Mouse (Mus musculus) ES-Bruce4 (cell line): ENCODE results near the gene Snx30. TPM values are rescaled to one million over a fixed set of nuclear protein-coding genes. Genes with fewer than 3 reads are reported as not detected.

Source experiments
- H3K27ac ChIP-seq: 2 replicates; pipeline ENCODE4 v1.5.1; 2012; ENCODE audit warnings: low read length, inconsistent platforms; ENCODE audit not compliant: insufficient read depth
- H3K27me3 ChIP-seq: 2 replicates; pipeline ENCODE4 v1.6.1; 2012; ENCODE audit warnings: mild to moderate bottlenecking, low read length, inconsistent platforms; ENCODE audit not compliant: control insufficient read depth, poor library complexity, insufficient read depth, severe bottlenecking
- H3K36me3 ChIP-seq: 2 replicates; pipeline ENCODE4 v1.6.1; 2012; ENCODE audit warnings: inconsistent platforms, mild to moderate bottlenecking, low read length, moderate library complexity; ENCODE audit not compliant: control insufficient read depth, poor library complexity, insufficient read depth, severe bottlenecking
- H3K4me1 ChIP-seq: one replicate; pipeline ENCODE4 v1.8.1; 2011; ENCODE audit warnings: low read length; ENCODE audit not compliant: control insufficient read depth, insufficient read depth
- H3K4me3 ChIP-seq: 2 replicates; pipeline ENCODE4 v1.5.1; 2011; ENCODE audit warnings: low read depth, mild to moderate bottlenecking, low read length
- H3K9ac ChIP-seq: 2 replicates; pipeline ENCODE4 v1.6.1; 2012; ENCODE audit warnings: low read depth, mild to moderate bottlenecking, inconsistent platforms; ENCODE audit not compliant: poor library complexity, severe bottlenecking
- H3K9me3 ChIP-seq: replicated peaks from 2 replicates; pipeline ENCODE4 v1.6.1; 2012; ENCODE audit warnings: mild to moderate bottlenecking, low read length, inconsistent platforms; ENCODE audit not compliant: control insufficient read depth, poor library complexity, insufficient read depth, severe bottlenecking
- CTCF ChIP-seq: IDR thresholded peaks from one replicate; pipeline ENCODE4 v1.8.1; 2011; ENCODE audit warnings: low read depth, low read length
- EP300 ChIP-seq: IDR thresholded peaks from 2 replicates; pipeline ENCODE4 v1.6.1; 2011; ENCODE audit warnings: low read depth, low read length; ENCODE audit not compliant: insufficient read depth
- POLR2A ChIP-seq: IDR thresholded peaks from one replicate; pipeline ENCODE4 v1.8.1; 2011; ENCODE audit warnings: low read length; ENCODE audit not compliant: insufficient read depth
- polyA plus RNA-seq: library from polyadenylated mRNA; stranded (reverse); fragments of >200 nt; gene quantifications from 2 replicates; pipeline ENCODE4 v1.2.4, GENCODE M21; 2011; ENCODE audit warnings: low read depth; ENCODE audit not compliant: missing spikeins, insufficient read depth, insufficient read length

The Snx30 gene
- polyA plus RNA-seq, 1 experiment, result 23.1 TPM

DNA sequence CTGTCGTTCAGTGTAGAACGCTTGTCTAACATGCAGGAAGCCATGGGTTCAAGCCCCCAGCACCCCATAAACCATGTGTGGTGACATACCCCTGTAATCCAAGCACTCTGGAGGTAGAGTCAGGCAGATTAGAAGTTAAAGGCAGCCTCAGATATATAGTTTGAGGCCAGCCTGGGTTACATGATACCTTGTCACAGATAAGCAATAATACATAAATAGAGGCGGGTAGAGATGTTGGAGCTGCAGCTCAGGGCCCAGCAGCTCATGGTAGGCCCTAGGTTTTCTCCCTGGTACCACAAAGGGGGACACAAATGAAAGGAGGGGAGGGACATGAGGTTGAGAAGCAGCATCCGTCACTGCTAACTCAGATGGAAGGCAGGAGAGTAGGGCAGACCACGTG lies 12.2 kb downstream of the Snx30 start:
- TF ChIP-seq CTCF, result no peak
- no peak for TF ChIP-seq EP300
- no peak for TF ChIP-seq POLR2A
- Histone ChIP-seq H3K4me1 (no peaks in the 10 kb centered on the region), H3K9ac (no peak overlapping the region), H3K27me3 (no peaks in the 10 kb centered on the region), H3K27ac (no peak overlapping the region), H3K9me3 (no peaks in the 10 kb centered on the region), H3K4me3 (no peak overlapping the region), H3K36me3 (no peaks in the 10 kb centered on the region)

DNA sequence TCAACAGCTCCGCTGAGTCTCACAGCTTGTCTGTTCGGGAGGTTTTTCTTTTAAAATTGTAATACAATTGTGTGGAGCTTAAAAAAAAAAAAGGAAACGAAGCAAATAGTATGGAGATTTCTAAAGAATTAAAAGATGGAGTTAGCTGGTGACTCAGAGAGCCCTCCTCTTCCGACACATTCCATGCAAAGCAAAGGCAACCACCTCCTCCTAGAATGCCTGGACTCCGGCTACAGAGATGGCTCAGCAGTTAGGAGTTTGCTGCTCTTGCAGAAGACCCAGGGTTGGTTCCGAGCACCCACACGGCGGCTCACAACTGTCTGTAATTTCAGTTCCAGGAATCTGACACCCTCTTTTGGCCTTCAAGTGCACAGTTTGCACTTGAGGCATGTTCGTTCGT lies 12.9 kb downstream of the Snx30 start:
- H3K9me3 ChIP-seq, result no peaks in the 10 kb centered on the region
- no peak overlapping the region for H3K4me3 ChIP-seq
- H3K9ac ChIP-seq, result no peak overlapping the region
- no peaks in the 10 kb centered on the region for H3K4me1 ChIP-seq
- no peaks in the 10 kb centered on the region for H3K27me3 ChIP-seq
- no peak overlapping the region for H3K27ac ChIP-seq
- no peaks in the 10 kb centered on the region for H3K36me3 ChIP-seq
- TF ChIP-seq CTCF (no peak), POLR2A (no peak), EP300 (no peak)

DNA sequence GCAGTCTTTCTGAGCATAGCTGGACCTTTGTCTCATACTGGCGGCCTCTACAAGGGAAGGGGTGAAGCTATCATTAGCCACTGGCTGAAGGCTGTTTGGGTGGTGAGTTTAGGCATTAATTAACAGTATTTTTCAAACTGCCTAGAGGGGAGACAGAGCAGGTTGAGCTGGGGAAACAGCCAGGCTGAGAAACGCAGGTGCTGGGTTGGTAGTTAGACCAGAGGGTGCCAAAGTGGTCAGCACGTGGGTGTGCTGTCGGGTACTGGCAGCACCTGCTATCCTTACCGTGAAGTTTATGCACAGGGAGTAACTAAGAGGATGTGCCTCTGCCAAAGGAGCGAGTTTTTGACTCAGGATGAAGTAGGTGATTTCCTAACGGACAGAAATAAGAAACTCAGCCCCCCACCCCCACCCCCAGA lies 13.4 kb downstream of the Snx30 start:
- Histone ChIP-seq H3K36me3 (no peaks in the 10 kb centered on the region), H3K27me3 (no peaks in the 10 kb centered on the region), H3K9ac (no peak overlapping the region), H3K9me3 (no peaks in the 10 kb centered on the region), H3K4me1 (peaks cover under 1% of the 10 kb centered on the region), H3K4me3 (no peak overlapping the region), H3K27ac (no peak overlapping the region)
- TF ChIP-seq EP300 (no peak), CTCF (no peak), POLR2A (no peak)

GRCm38 (mm10) chr4:59819477-59820022 lies 13.9 kb downstream of the Snx30 start:
- H3K9ac ChIP-seq, result no peak overlapping the region
- no peaks in the 10 kb centered on the region for H3K36me3 ChIP-seq
- no peak for TF ChIP-seq CTCF
- TF ChIP-seq EP300, result no peak
- TF ChIP-seq POLR2A, result no peak
- no peaks in the 10 kb centered on the region for H3K27me3 ChIP-seq
- H3K4me3 ChIP-seq, result no peak overlapping the region
- no peak overlapping the region for H3K27ac ChIP-seq
- H3K4me1 ChIP-seq, result peaks cover 2% of the 10 kb centered on the region
- no peaks in the 10 kb centered on the region for H3K9me3 ChIP-seq

- peaks cover 2% of the 10 kb centered on the region for H3K4me1 ChIP-seq
- no peak overlapping the region for H3K9ac ChIP-seq
- H3K36me3 ChIP-seq, result no peaks in the 10 kb centered on the region
- no peaks in the 10 kb centered on the region for H3K9me3 ChIP-seq
- H3K27ac ChIP-seq, result no peak overlapping the region
- no peak for TF ChIP-seq CTCF
- TF ChIP-seq EP300, result no peak
- no peak for TF ChIP-seq POLR2A
- no peaks in the 10 kb centered on the region for H3K27me3 ChIP-seq
- H3K4me3 ChIP-seq, result no peak overlapping the region
These were observed 15.9 kb downstream of the Snx30 start for GRCm38 (mm10) chr4:59821516-59821915.

GRCm38 (mm10) chr4:59822119-59822518 lies 16.5 kb downstream of the Snx30 start:
- no peak overlapping the region for H3K4me3 ChIP-seq
- TF ChIP-seq POLR2A (no peak), EP300 (no peak), CTCF (no peak)
- no peak overlapping the region for H3K9ac ChIP-seq
- H3K36me3 ChIP-seq, result no peaks in the 10 kb centered on the region
- H3K4me1 ChIP-seq, result peaks cover 2% of the 10 kb centered on the region
- no peak overlapping the region for H3K27ac ChIP-seq
- no peaks in the 10 kb centered on the region for H3K9me3 ChIP-seq
- no peaks in the 10 kb centered on the region for H3K27me3 ChIP-seq
